Mouse (Mus musculus) liver, embryonic 12.5 days (tissue): ENCODE measurements around the gene Rdh16. TPM values are rescaled to one million over a fixed set of nuclear protein-coding genes. Genes with fewer than 3 reads are reported as not detected.
"Not testable (repeated sequence)": the region's sequence is repeated elsewhere in the genome, so short reads cannot be mapped to it uniquely, and the experiment has no call there.

ENCODE experiments used
- ATAC-seq: fragments of 200-750 bp; cut with Nextera tagmentation; 2 replicates; pipeline ENCODE4 v1.8.0; 2017; ENCODE audit warnings: moderate number of reproducible peaks, mild to moderate bottlenecking, moderate library complexity
- H3K27ac ChIP-seq: fragments of 300-500 bp; sonication (generic); 2 replicates; pipeline ENCODE4 v1.5.1; 2016; ENCODE audit warnings: mild to moderate bottlenecking
- H3K27me3 ChIP-seq: fragments of 300-500 bp; sonication (generic); replicated peaks from 2 replicates; pipeline ENCODE4 v1.6.1; 2016; ENCODE audit warnings: mild to moderate bottlenecking, moderate library complexity
- H3K36me3 ChIP-seq: fragments of 300-500 bp; sonication (generic); 2 replicates; pipeline ENCODE4 v1.6.1; 2016; ENCODE audit warnings: mild to moderate bottlenecking, moderate library complexity
- H3K4me1 ChIP-seq: fragments of 300-500 bp; sonication (generic); 2 replicates; pipeline ENCODE4 v1.6.1; 2016
- H3K4me2 ChIP-seq: fragments of 300-500 bp; sonication (generic); 2 replicates; pipeline ENCODE4 v1.6.1; 2016; ENCODE audit warnings: mild to moderate bottlenecking, moderate library complexity
- H3K4me3 ChIP-seq: fragments of 300-500 bp; sonication (generic); 2 replicates; pipeline ENCODE4 v1.5.1; 2016; ENCODE audit warnings: mild to moderate bottlenecking, moderate library complexity
- H3K9ac ChIP-seq: fragments of 300-500 bp; sonication (generic); 2 replicates; pipeline ENCODE4 v1.6.1; 2016; ENCODE audit warnings: mild to moderate bottlenecking, moderate library complexity
- H3K9me3 ChIP-seq: fragments of 300-500 bp; sonication (generic); replicated peaks from 2 replicates; pipeline ENCODE4 v1.6.1; 2016; ENCODE audit warnings: mild to moderate bottlenecking, moderate library complexity
- WGBS: fragments of 180-500 bp; shearing (Covaris S2); methylation state at CpG from one replicate; pipeline ENCODE4 v1.1.7; 2016; ENCODE audit not compliant: insufficient replicate concordance; 5-methylcytosine and 5-hydroxymethylcytosine counted together
- polyA plus RNA-seq: library from polyadenylated mRNA; unstranded; fragments of >200 nt; fragmentation: Nextera tagmentation; extraction: Ambion mirVana; gene quantifications from 2 replicates; pipeline ENCODE4 v1.2.1, GENCODE M21; 2016

Gene Rdh16
- polyA plus RNA-seq, 1 experiment from 2014 or later, result not detected

GRCm38 (mm10) chr10:127838539-127838938 is 37.6 kb downstream of the Rdh16 start:
- Histone ChIP-seq H3K9me3 (no peaks in the 10 kb centered on the region), H3K4me3 (no peak overlapping the region), H3K4me2 (no peak overlapping the region), H3K36me3 (no peaks in the 10 kb centered on the region), H3K27ac (no peak overlapping the region), H3K27me3 (no peaks in the 10 kb centered on the region), H3K9ac (no peak overlapping the region), H3K4me1 (no peaks in the 10 kb centered on the region)
- ATAC-seq, result no peak
- WGBS, result 59% methylated on average over 2 of the region's 2 CpGs

- 42% methylated on average over 2 of the region's 2 CpGs for WGBS
- no peak overlapping the region for H3K9ac ChIP-seq
- H3K4me2 ChIP-seq, result no peak overlapping the region
- no peaks in the 10 kb centered on the region for H3K27me3 ChIP-seq
- H3K9me3 ChIP-seq, result no peaks in the 10 kb centered on the region
- no peak overlapping the region for H3K27ac ChIP-seq
- no peak overlapping the region for H3K4me3 ChIP-seq
- H3K4me1 ChIP-seq, result no peaks in the 10 kb centered on the region
- ATAC-seq, result no peak
- H3K36me3 ChIP-seq, result no peaks in the 10 kb centered on the region
Observed at GRCm38 (mm10) chr10:127840776-127841175, 39.8 kb downstream of the Rdh16 start.

GRCm38 (mm10) chr10:127845945-127846344 is 45.0 kb downstream of the Rdh16 start:
- H3K4me3 ChIP-seq, H3K4me2 ChIP-seq, H3K27ac ChIP-seq, ATAC-seq, H3K9ac ChIP-seq, H3K27me3 ChIP-seq, H3K4me1 ChIP-seq, H3K9me3 ChIP-seq, H3K36me3 ChIP-seq: not testable (repeated sequence)
- 81% methylated on average over 5 of the region's 5 CpGs for WGBS

- no peak overlapping the region for H3K4me2 ChIP-seq
- no peaks in the 10 kb centered on the region for H3K27me3 ChIP-seq
- H3K4me1 ChIP-seq, result no peaks in the 10 kb centered on the region
- no peaks in the 10 kb centered on the region for H3K36me3 ChIP-seq
- ATAC-seq, result peak; percentile 57; the same call in 1 of the 2 replicates
- H3K9me3 ChIP-seq, result no peaks in the 10 kb centered on the region
- no peak overlapping the region for H3K4me3 ChIP-seq
- no peak overlapping the region for H3K9ac ChIP-seq
- 47% methylated on average over 1 of the region's 1 CpGs for WGBS
- H3K27ac ChIP-seq, result no peak overlapping the region
Observed at GRCm38 (mm10) chr10:127848089-127848488, 47.1 kb downstream of the Rdh16 start.

- Histone ChIP-seq H3K9ac (no peak within 1 kb of the TSS), H3K36me3 (no peaks in the 10 kb centered on the region), H3K4me1 (no peaks in the 10 kb centered on the region), H3K27ac (no peak within 1 kb of the TSS), H3K9me3 (no peaks in the 10 kb centered on the region), H3K4me3 (no peak within 1 kb of the TSS), H3K27me3 (no peaks in the 10 kb centered on the region), H3K4me2 (no peak within 1 kb of the TSS)
- no peak for ATAC-seq
- WGBS, result 77% methylated on average over 1 of the region's 1 CpGs
Observed at GRCm38 (mm10) chr10:127849628-127850027, 48.7 kb downstream of the Rdh16 start, which contains the start of gene Rdh19. Gene Rdh19 (plus strand): TSS chr10:127849928.

GRCm38 (mm10) chr10:127856376-127856775 is 55.4 kb downstream of the Rdh16 start:
- no peaks in the 10 kb centered on the region for H3K9me3 ChIP-seq
- H3K4me2 ChIP-seq, result no peak overlapping the region
- no peak for ATAC-seq
- no peaks in the 10 kb centered on the region for H3K36me3 ChIP-seq
- H3K4me3 ChIP-seq, result no peak overlapping the region
- H3K27me3 ChIP-seq, result no peaks in the 10 kb centered on the region
- no peak overlapping the region for H3K9ac ChIP-seq
- H3K4me1 ChIP-seq, result no peaks in the 10 kb centered on the region
- no peak overlapping the region for H3K27ac ChIP-seq

- no peaks in the 10 kb centered on the region for H3K9me3 ChIP-seq
- no peak overlapping the region for H3K9ac ChIP-seq
- no peaks in the 10 kb centered on the region for H3K36me3 ChIP-seq
- no peak overlapping the region for H3K4me2 ChIP-seq
- no peaks in the 10 kb centered on the region for H3K4me1 ChIP-seq
- no peak overlapping the region for H3K4me3 ChIP-seq
- H3K27ac ChIP-seq, result no peak overlapping the region
- ATAC-seq, result no peak
- H3K27me3 ChIP-seq, result no peaks in the 10 kb centered on the region
Observed at GRCm38 (mm10) chr10:127864931-127865330, 64.0 kb downstream of the Rdh16 start.

- WGBS, result 66% methylated on average over 3 of the region's 3 CpGs
- no peak within 1 kb of the TSS for H3K9ac ChIP-seq
- H3K4me3 ChIP-seq, result no peak within 1 kb of the TSS
- ATAC-seq, result no peak
- H3K27ac ChIP-seq, result no peak within 1 kb of the TSS
- H3K9me3 ChIP-seq, result no peaks in the 10 kb centered on the region; the same call in 1 of the 2 replicates
- no peaks in the 10 kb centered on the region for H3K36me3 ChIP-seq
- no peaks in the 10 kb centered on the region for H3K27me3 ChIP-seq
- no peaks in the 10 kb centered on the region for H3K4me1 ChIP-seq
- no peak within 1 kb of the TSS for H3K4me2 ChIP-seq
Observed at GRCm38 (mm10) chr10:127866232-127866631, 65.3 kb downstream of the Rdh16 start, which contains the start of gene Rdh16f2. Gene Rdh16f2 (plus strand): TSS chr10:127866474.

GRCm38 (mm10) chr10:127872484-127872883 is 71.5 kb downstream of the Rdh16 start:
- Histone ChIP-seq H3K36me3 (no peaks in the 10 kb centered on the region), H3K4me1 (no peaks in the 10 kb centered on the region), H3K27ac (no peak overlapping the region), H3K4me3 (no peak overlapping the region), H3K27me3 (no peaks in the 10 kb centered on the region), H3K9ac (no peak overlapping the region), H3K9me3 (no peaks in the 10 kb centered on the region; the same call in 1 of the 2 replicates), H3K4me2 (no peak overlapping the region)
- ATAC-seq, result no peak
- WGBS, result 63% methylated on average over 4 of the region's 4 CpGs

- no peak overlapping the region for H3K4me2 ChIP-seq
- no peak overlapping the region for H3K4me3 ChIP-seq
- H3K27me3 ChIP-seq, result no peaks in the 10 kb centered on the region
- H3K9me3 ChIP-seq, result no peaks in the 10 kb centered on the region
- ATAC-seq, result peak; percentile 57
- no peaks in the 10 kb centered on the region for H3K36me3 ChIP-seq
- H3K9ac ChIP-seq, result no peak overlapping the region
- H3K4me1 ChIP-seq, result peaks cover 18% of the 10 kb centered on the region
- H3K27ac ChIP-seq, result peak overlapping the region; percentile 62; the same call in 1 of the 2 replicates
- 42% methylated on average over 2 of the region's 2 CpGs for WGBS
Observed at GRCm38 (mm10) chr10:127877681-127878080, 76.7 kb downstream of the Rdh16 start.

- no peak overlapping the region for H3K4me3 ChIP-seq
- no peaks in the 10 kb centered on the region for H3K36me3 ChIP-seq
- H3K27me3 ChIP-seq, result no peaks in the 10 kb centered on the region
- peaks cover 18% of the 10 kb centered on the region for H3K4me1 ChIP-seq
- 0 out of 2 replicates have a peak overlapping the region, but pooled peaks have one; percentile 1 for H3K4me2 ChIP-seq
- H3K9me3 ChIP-seq, result no peaks in the 10 kb centered on the region
- H3K27ac ChIP-seq, result peak overlapping the region; percentile 62; the same call in 1 of the 2 replicates
- WGBS, result 36% methylated on average over 3 of the region's 3 CpGs
- H3K9ac ChIP-seq, result no peak overlapping the region
- peak; percentile 38 for ATAC-seq
Observed at GRCm38 (mm10) chr10:127878262-127879057, 77.5 kb downstream of the Rdh16 start.

- WGBS, result 50% methylated on average over 3 of the region's 3 CpGs
Observed at GRCm38 (mm10) chr10:127879155-127879688, 78.3 kb downstream of the Rdh16 start.

More at GRCm38 (mm10) chr10:127879155-127879688, 78.3 kb downstream of the Rdh16 start:
- H3K27me3 ChIP-seq, result no peaks in the 10 kb centered on the region
- H3K27ac ChIP-seq, result no peak overlapping the region
- 0 out of 2 replicates have a peak overlapping the region, but pooled peaks have one; percentile 1 for H3K4me2 ChIP-seq
- no peak overlapping the region for H3K9ac ChIP-seq
- peak; percentile 80 for ATAC-seq
- peaks cover 18% of the 10 kb centered on the region for H3K4me1 ChIP-seq
- H3K36me3 ChIP-seq, result no peaks in the 10 kb centered on the region
- no peaks in the 10 kb centered on the region for H3K9me3 ChIP-seq
- no peak overlapping the region for H3K4me3 ChIP-seq
